Mouse (Mus musculus) layer of hippocampus, adult 2 months (tissue): ENCODE measurements around the gene Slc25a33. TPM values are rescaled to one million over a fixed set of nuclear protein-coding genes. Genes with fewer than 3 reads are reported as not detected.

Source experiments
- DNase-seq, 2 experiments: peaks; one replicate each; pipeline ENCODE4 v3.0.0; 2022; ENCODE audit warnings: low spot score in 2 of 2
- H3K27ac ChIP-seq: fragments of 200-600 bp; 2 replicates; pipeline ENCODE4 v1.8.1; 2022
- H3K4me3 ChIP-seq: fragments of 200-600 bp; 2 replicates; pipeline ENCODE4 v1.8.1; 2022; ENCODE audit warnings: mild to moderate bottlenecking
- CTCF ChIP-seq: fragments of 200-600 bp; conservative IDR thresholded peaks from 2 replicates; pipeline ENCODE4 v1.8.1; 2022; ENCODE audit warnings: antibody characterized with exemption, mild to moderate bottlenecking, moderate library complexity
- total RNA-seq, 2 experiments: library from RNA; stranded (reverse); gene quantifications; 2 replicates each; pipeline ENCODE4 v1.2.3; 2021

The Slc25a33 gene
- total RNA-seq, 2 experiments from 2014 or later: 35.6 to 35.8 TPM

GRCm38 (mm10) chr4:149742011-149742530 lies 32.0 kb downstream of the Slc25a33 start:
- Histone ChIP-seq H3K27ac (no peak overlapping the region), H3K4me3 (no peak overlapping the region)
- no peak for DNase-seq
- TF ChIP-seq CTCF: no peak

DNA sequence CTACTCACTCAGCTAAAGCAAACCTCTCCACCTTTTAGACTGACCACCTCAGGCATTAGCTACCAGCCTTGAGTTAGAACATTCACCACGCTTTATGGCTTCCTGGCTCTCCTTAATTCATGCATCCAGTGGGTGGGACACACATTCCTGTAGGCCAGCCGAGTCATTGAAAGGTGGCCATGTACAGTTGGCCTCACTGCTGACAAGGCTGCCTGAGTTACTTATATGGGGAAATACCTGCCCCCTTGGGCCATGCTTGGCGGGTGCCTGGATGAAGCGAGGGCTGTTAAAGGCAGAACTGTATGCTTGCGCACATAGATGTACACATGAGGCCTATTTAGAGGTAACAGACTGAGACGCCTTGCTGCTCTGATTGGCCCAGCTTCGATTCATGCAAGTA lies 33.8 kb downstream of the Slc25a33 start:
- H3K4me3 ChIP-seq: no peak overlapping the region
- TF ChIP-seq CTCF: no peak
- DNase-seq: no peak
- H3K27ac ChIP-seq: no peak overlapping the region

DNA sequence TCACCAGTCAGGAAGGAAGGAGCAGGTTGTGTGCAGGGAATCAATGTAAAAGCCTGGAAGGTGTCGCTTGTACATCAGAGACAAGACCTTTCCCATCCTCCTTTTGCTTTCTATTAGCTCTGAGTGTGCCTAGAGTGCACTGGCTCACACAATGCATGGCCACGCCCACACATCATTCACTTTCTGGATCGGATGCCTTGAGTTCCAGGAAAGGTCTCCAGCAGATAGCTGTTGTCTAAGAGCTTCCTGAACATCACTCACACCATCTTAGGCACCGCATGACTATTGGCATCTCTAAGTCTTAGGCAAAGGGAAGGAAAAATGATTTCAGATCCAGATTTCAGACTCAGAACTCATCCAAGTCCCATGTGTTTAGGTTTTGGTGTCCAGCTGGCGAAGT lies 34.6 kb downstream of the Slc25a33 start:
- no peak for TF ChIP-seq CTCF
- H3K27ac ChIP-seq: no peak overlapping the region
- no peak overlapping the region for H3K4me3 ChIP-seq
- no peak for DNase-seq

GRCm38 (mm10) chr4:149737383-149738324 lies 36.4 kb downstream of the Slc25a33 start, which contains the start of gene Tmem201:
Tmem201 (minus strand) TSS chr4:149738044.
- DNase-seq: peak; percentile 93 to 97
- peak within 1 kb of the TSS; percentile 93 for H3K4me3 ChIP-seq
- peak; percentile 95 for TF ChIP-seq CTCF
- peak within 1 kb of the TSS; percentile 83 for H3K27ac ChIP-seq

GRCm38 (mm10) chr4:149736581-149736980 lies 37.5 kb downstream of the Slc25a33 start:
- Histone ChIP-seq H3K4me3 (peak overlapping the region; percentile 93), H3K27ac (peak overlapping the region; percentile 83)
- no peak for TF ChIP-seq CTCF
- DNase-seq: peak in 1 of 2 experiments; percentile 56

DNA sequence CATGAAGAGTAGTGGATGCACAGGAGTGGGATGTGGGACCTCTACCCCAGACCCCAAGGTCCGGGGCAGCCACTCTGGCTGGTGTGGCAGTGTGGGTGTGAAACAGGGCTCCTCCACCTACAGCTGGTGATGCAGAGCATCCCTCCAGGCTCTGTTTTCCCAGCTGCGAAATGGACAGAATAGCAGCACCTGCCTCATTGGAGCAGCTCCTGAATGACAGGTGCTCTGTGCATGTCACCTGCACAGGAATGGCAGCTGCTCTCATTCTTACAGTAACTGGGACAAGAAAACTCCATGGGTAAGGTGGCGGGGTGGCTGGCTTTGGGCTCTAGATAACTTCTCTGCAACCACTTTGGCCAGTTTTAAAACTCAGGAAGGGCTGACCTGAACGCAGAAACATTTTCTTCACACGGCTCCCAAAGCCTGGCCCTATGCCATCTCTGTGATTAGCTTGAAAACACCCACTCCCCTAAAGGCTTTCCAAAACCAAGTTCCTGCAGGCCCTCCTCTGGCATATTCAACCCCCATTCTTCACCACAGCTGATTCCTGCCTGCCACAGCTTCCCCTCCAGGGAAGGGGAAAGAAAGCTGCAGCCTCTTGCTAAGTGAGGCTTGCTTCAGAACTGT lies 38.3 kb downstream of the Slc25a33 start:
- no peak for DNase-seq

GRCm38 (mm10) chr4:149734730-149735475 lies 39.2 kb downstream of the Slc25a33 start:
- peak overlapping the region; percentile 83 for H3K27ac ChIP-seq
- H3K4me3 ChIP-seq: 0 out of 2 replicates have a peak overlapping the region, but pooled peaks have one; percentile 93
- TF ChIP-seq CTCF: no peak
- DNase-seq: no peak

More for the DNA sequence above, 38.3 kb downstream of the Slc25a33 start:
- Histone ChIP-seq H3K27ac (peak overlapping the region; percentile 83; the same call in 1 of the 2 replicates), H3K4me3 (peak overlapping the region; percentile 93; the same call in 1 of the 2 replicates)
- no peak for TF ChIP-seq CTCF

DNA sequence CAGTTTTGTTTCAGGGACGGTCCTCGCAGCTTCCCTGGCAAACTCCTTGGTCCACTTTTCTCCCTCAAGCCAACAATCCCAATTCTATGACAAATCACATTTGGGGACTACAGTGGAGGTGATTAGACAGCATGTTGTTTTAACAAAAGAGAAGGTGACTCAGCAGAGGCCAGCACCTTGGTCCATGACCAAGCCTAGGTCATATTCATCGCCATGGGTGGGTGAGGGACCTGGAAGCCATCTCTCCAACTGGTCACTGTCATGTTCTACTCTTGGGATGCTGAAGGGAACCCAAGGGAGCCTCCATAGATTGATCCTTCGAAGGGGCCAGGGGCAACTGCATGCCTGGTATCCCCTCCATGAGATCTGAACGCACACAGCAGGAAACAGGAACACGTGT lies 39.8 kb downstream of the Slc25a33 start:
- DNase-seq: no peak
- Histone ChIP-seq H3K27ac (peak overlapping the region; percentile 83), H3K4me3 (no peak overlapping the region)
- no peak for TF ChIP-seq CTCF

DNA sequence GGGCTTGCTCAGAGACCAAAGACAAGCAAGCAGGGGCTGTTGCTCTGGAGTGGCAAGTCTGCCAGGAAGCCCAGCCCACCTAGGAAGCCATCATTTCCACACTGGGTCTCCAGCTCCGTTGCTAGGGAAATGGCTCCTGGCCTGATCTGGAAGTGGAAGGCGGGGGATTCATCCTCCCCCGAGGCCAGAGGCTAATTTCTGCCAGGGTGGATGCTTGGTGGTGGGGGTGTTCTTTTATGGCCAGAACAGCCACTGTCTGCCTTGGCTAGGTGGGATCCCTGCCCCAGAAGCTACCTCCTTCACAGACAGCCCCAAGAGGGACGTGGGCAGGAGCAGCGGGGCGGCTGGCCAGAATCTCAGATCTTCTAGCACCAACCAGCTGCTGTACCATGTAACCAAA lies 40.3 kb downstream of the Slc25a33 start:
- no peak overlapping the region for H3K4me3 ChIP-seq
- no peak for TF ChIP-seq CTCF
- H3K27ac ChIP-seq: peak overlapping the region; percentile 83
- no peak for DNase-seq

- peak overlapping the region; percentile 18; the same call in 1 of the 2 replicates for H3K27ac ChIP-seq
- DNase-seq: no peak
- no peak for TF ChIP-seq CTCF
- no peak overlapping the region for H3K4me3 ChIP-seq
Observed at GRCm38 (mm10) chr4:149732800-149733199, 41.3 kb downstream of the Slc25a33 start.

- peak overlapping the region; percentile 18; the same call in 1 of the 2 replicates for H3K27ac ChIP-seq
Observed at GRCm38 (mm10) chr4:149732313-149732712, 41.8 kb downstream of the Slc25a33 start.

DNA sequence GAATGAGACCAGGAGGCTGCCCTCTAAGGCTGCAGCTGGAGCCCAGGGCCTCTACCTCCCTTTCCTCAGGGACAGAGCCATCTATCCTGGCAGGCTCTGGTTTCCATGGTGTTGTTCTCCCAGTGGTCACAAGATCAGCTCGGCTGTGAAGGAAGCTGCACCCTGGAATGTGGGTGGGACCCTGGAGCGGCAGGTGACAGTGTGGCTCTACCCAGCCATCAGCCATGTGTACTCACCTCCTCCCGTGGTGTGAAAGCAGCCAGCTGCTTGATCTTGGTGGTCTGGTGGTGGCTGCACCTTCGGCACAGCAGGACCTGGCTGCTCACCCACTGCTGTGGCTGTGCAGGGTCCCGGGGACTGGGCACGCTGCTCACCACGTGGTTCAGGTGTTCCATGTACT lies 43.2 kb downstream of the Slc25a33 start:
- DNase-seq: no peak
- H3K27ac ChIP-seq: no peak overlapping the region
- no peak for TF ChIP-seq CTCF
- no peak overlapping the region for H3K4me3 ChIP-seq

More at GRCm38 (mm10) chr4:149732313-149732712, 41.8 kb downstream of the Slc25a33 start:
- TF ChIP-seq CTCF: no peak
- H3K4me3 ChIP-seq: no peak overlapping the region
- no peak for DNase-seq
